Mouse (Mus musculus) heart, postnatal 0 days (tissue): ENCODE data around the gene Pip5k1b.

Source experiments
- CTCF ChIP-seq: IDR thresholded peaks from 2 replicates; pipeline ENCODE4 v1.5.1; 2016; ENCODE audit warnings: antibody characterized with exemption, control low read depth, low read depth
- EP300 ChIP-seq: IDR thresholded peaks from 2 replicates; pipeline ENCODE4 v1.6.1; 2016; ENCODE audit warnings: antibody characterized with exemption, low read depth

DNA sequence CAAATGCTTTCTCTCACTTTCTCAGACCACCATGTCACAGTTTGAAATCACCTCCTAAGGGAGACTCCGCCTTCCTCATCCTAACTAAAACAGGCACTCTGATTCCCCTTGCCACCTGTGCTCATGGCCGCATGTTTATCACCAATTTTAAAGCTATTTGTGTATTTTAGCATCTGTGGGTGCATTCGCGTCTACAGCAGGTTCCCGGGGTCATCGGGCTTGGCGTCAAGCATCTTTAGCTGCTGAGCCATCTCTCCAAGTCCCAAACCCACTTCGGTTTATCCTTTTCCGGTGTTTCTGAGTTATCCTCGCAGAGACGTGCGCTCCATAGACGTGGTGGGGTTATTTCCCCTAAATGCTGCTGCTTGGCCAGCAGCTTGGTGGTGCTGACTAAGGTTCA lies 20.5 kb upstream of the Pip5k1b start:
- TF ChIP-seq CTCF: no peak
- TF ChIP-seq EP300: no peak
